Mouse (Mus musculus): ENCODE measurements at regions not wholly inside any gene's neighbourhood (a gene's known extent, or its start where the extent isn't known, plus 50 kb on each side); places are given as distances from the start of the nearest gene placed in this dataset.

- in situ Hi-C loops (cut with MboI; ENCODE audit: low pct_ligation_motif_present, low pct_unique_long_range_greater_than_20kb, low sequenced_read_pairs) = no loop called here
- no peaks in the 10 kb centered on the region for H3K36me3 ChIP-seq (replicated peaks in 1 of 2; ENCODE audit: control insufficient read depth in 1 of 2, insufficient read depth in 1 of 2, low read length in 1 of 2)
- no peak overlapping the region for H3K4me2 ChIP-seq (ENCODE audit: insufficient read depth, low read depth, poor library complexity, severe bottlenecking)
- no peaks in the 10 kb centered on the region for H3K79me2 ChIP-seq (replicated peaks; ENCODE audit: control insufficient read depth, extremely low read depth, insufficient read depth, poor library complexity, severe bottlenecking)
- no peaks in the 10 kb centered on the region for H3K27me3 ChIP-seq (replicated peaks)
- no peak for DNase-seq (ENCODE audit: extremely low read depth)
- no peak overlapping the region for H3K4me3 ChIP-seq (replicated peaks in 1 of 3; ENCODE audit: low read depth in 2 of 3, low read length in 2 of 3, poor library complexity in 1 of 3)
- H3K27ac ChIP-seq (ENCODE audit: insufficient read depth, low read depth) = no peak overlapping the region
- H3K9ac ChIP-seq (ENCODE audit: insufficient read depth, low read depth) = no peak overlapping the region
- TF ChIP-seq IRF4 (IDR thresholded peaks at IDR 0.05; ENCODE audit: low read depth, low read length) (no peak), USF2 (conservative IDR thresholded peaks at IDR 0.05; ENCODE audit: low read depth, low read length) (no peak), ZMIZ1 (IDR thresholded peaks at IDR 0.05; ENCODE audit: low read depth, low read length) (no peak), EP300 (IDR thresholded peaks at IDR 0.05; ENCODE audit: low read length) (no peak), ETS1 (conservative IDR thresholded peaks at IDR 0.05; ENCODE audit: low read depth, low read length) (no peak), ELF1 (IDR thresholded peaks at IDR 0.05; ENCODE audit: low read depth, low read length) (no peak), MXI1 (IDR thresholded peaks at IDR 0.05; ENCODE audit: low read depth, low read length) (no peak), CHD2 (IDR thresholded peaks at IDR 0.05; ENCODE audit: low read length) (no peak), RAD21 (IDR thresholded peaks at IDR 0.05; ENCODE audit: low read depth, low read length) (peak; percentile 41), CTCF (conservative IDR thresholded peaks at IDR 0.05 in 1 of 2, IDR thresholded peaks at IDR 0.05 in 1 of 2; ENCODE audit: low read depth in 2 of 2, low read length in 2 of 2) (peak in 1 of 2 experiments; percentile 40; a peak in 3 of 4 replicates), NELFE (IDR thresholded peaks at IDR 0.05; ENCODE audit: low read depth, low read length) (no peak), SMC3 (IDR thresholded peaks at IDR 0.05; ENCODE audit: low read depth, low read length) (peak; percentile 41), POLR2A (IDR thresholded peaks at IDR 0.05; ENCODE audit: low read depth, low read length) (no peak), SIN3A (IDR thresholded peaks at IDR 0.05; ENCODE audit: low read length) (no peak), TBP (conservative IDR thresholded peaks at IDR 0.05; ENCODE audit: low read depth, low read length) (no peak)
- peaks cover 0 to 4% of the 10 kb centered on the region in 2 experiments; a peak in 2 of 4 replicates for H3K4me1 ChIP-seq (ENCODE audit: control insufficient read depth in 1 of 2, insufficient read depth in 2 of 2)
- peaks cover 4% of the 10 kb centered on the region for H3K9me3 ChIP-seq (replicated peaks; ENCODE audit: low read length)
- dilution Hi-C loops (cut with MboI; ENCODE audit: extremely low pct_ligation_motif_present, extremely low pct_unique_long_range_greater_than_20kb, low sequenced_read_pairs) = no loop called here
Measured at GRCm38 (mm10) chr15:62413694-62414093, 1431.3 kb downstream of the Gsdmc2 start.

DNA sequence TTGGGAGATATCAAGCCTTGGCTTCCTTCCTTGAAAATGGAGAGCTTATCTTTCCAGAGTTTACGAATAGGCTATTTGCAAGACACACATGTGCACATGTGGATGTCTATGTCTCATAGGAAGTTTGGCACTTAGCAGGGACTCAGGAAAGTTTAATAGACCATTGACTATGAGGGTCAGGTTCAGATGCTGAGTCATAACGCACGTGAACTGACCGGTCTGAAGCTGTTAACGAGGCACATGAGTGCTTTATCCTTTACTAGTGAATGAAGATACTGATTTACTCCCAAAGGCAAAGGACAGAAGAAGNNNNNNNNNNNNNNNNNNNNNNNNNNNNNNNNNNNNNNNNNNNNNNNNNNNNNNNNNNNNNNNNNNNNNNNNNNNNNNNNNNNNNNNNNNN, 1442.8 kb downstream of the Gsdmc2 start:
- no peak overlapping the region for H3K4me3 ChIP-seq (replicated peaks in 1 of 3; ENCODE audit: low read depth in 2 of 3, low read length in 2 of 3, poor library complexity in 1 of 3)
- in situ Hi-C loops (cut with MboI; ENCODE audit: low pct_ligation_motif_present, low pct_unique_long_range_greater_than_20kb, low sequenced_read_pairs) (no loop called here), dilution Hi-C loops (cut with MboI; ENCODE audit: extremely low pct_ligation_motif_present, extremely low pct_unique_long_range_greater_than_20kb, low sequenced_read_pairs) (no loop called here)
- no peak for DNase-seq (ENCODE audit: extremely low read depth)
- no peak overlapping the region for H3K4me2 ChIP-seq (ENCODE audit: insufficient read depth, low read depth, poor library complexity, severe bottlenecking)
- peaks cover 5% of the 10 kb centered on the region for H3K9me3 ChIP-seq (replicated peaks; ENCODE audit: low read length)
- H3K36me3 ChIP-seq (replicated peaks in 1 of 2; ENCODE audit: control insufficient read depth in 1 of 2, insufficient read depth in 1 of 2, low read length in 1 of 2) = no peaks in the 10 kb centered on the region
- no peaks in the 10 kb centered on the region for H3K79me2 ChIP-seq (replicated peaks; ENCODE audit: control insufficient read depth, extremely low read depth, insufficient read depth, poor library complexity, severe bottlenecking)
- peaks cover 23 to 36% of the 10 kb centered on the region in 2 experiments for H3K4me1 ChIP-seq (ENCODE audit: control insufficient read depth in 1 of 2, insufficient read depth in 2 of 2)
- no peaks in the 10 kb centered on the region for H3K27me3 ChIP-seq (replicated peaks)
- no peak overlapping the region for H3K27ac ChIP-seq (ENCODE audit: insufficient read depth, low read depth)
- no peak overlapping the region for H3K9ac ChIP-seq (ENCODE audit: insufficient read depth, low read depth)
- TF ChIP-seq TCF12 (IDR thresholded peaks at IDR 0.05; ENCODE audit: low read depth, low read length) = no peak
- no peak for TF ChIP-seq ZMIZ1 (IDR thresholded peaks at IDR 0.05; ENCODE audit: low read depth, low read length)
- no peak for TF ChIP-seq SIN3A (IDR thresholded peaks at IDR 0.05; ENCODE audit: low read length)
- TF ChIP-seq USF1 (IDR thresholded peaks at IDR 0.05; ENCODE audit: low read depth, low read length) = no peak
- TF ChIP-seq JUND (conservative IDR thresholded peaks at IDR 0.05; ENCODE audit: low read depth, low read length) = peak; percentile 57
- TF ChIP-seq POLR2AphosphoS2 (IDR thresholded peaks at IDR 0.05; ENCODE audit: low read depth, low read length) = no peak
- no peak for TF ChIP-seq ELF1 (IDR thresholded peaks at IDR 0.05; ENCODE audit: low read depth, low read length)
- no peak for TF ChIP-seq NRF1 (IDR thresholded peaks at IDR 0.05; ENCODE audit: low read depth, low read length)
- no peak for TF ChIP-seq NELFE (IDR thresholded peaks at IDR 0.05; ENCODE audit: low read depth, low read length)
- TF ChIP-seq POLR2A (IDR thresholded peaks at IDR 0.05; ENCODE audit: low read depth, low read length) = no peak
- TF ChIP-seq CTCF (conservative IDR thresholded peaks at IDR 0.05 in 1 of 2, IDR thresholded peaks at IDR 0.05 in 1 of 2; ENCODE audit: low read depth in 2 of 2, low read length in 2 of 2) = no peak
- TF ChIP-seq IRF4 (IDR thresholded peaks at IDR 0.05; ENCODE audit: low read depth, low read length) = 0 out of 2 replicates have a peak, but pooled peaks have one; percentile 34
- TF ChIP-seq SMC3 (IDR thresholded peaks at IDR 0.05; ENCODE audit: low read depth, low read length) = no peak
- TF ChIP-seq RAD21 (IDR thresholded peaks at IDR 0.05; ENCODE audit: low read depth, low read length) = no peak
- TF ChIP-seq MAFK (IDR thresholded peaks at IDR 0.05; ENCODE audit: insufficient replicate concordance, low read length) = peak; percentile 61; the same call in 1 of the 2 replicates
- TF ChIP-seq UBTF (IDR thresholded peaks at IDR 0.05; ENCODE audit: low read depth, low read length) = no peak
- TF ChIP-seq MEF2A (IDR thresholded peaks at IDR 0.05; ENCODE audit: borderline replicate concordance, low read depth, low read length) = no peak
- TF ChIP-seq MYC (IDR thresholded peaks at IDR 0.05; ENCODE audit: low read depth, low read length) = 0 out of 2 replicates have a peak, but pooled peaks have one; percentile 30
- no peak for TF ChIP-seq ZKSCAN1 (IDR thresholded peaks at IDR 0.05; ENCODE audit: borderline replicate concordance, low read depth, low read length)
- TF ChIP-seq JUN (IDR thresholded peaks at IDR 0.05; ENCODE audit: insufficient read depth, low read depth, low read length) = peak; percentile 38; the same call in 1 of the 2 replicates
- TF ChIP-seq MAX (IDR thresholded peaks at IDR 0.05; ENCODE audit: low read length) = peak; percentile 65
- no peak for TF ChIP-seq KAT2A (IDR thresholded peaks at IDR 0.05; ENCODE audit: insufficient replicate concordance, low read length)
- 0 out of 2 replicates have a peak, but pooled peaks have one; percentile 11 for TF ChIP-seq EP300 (IDR thresholded peaks at IDR 0.05; ENCODE audit: low read length)
- TF ChIP-seq MXI1 (IDR thresholded peaks at IDR 0.05; ENCODE audit: low read depth, low read length) = 0 out of 2 replicates have a peak, but pooled peaks have one; percentile 25
- peak; percentile 83 for TF ChIP-seq BHLHE40 (IDR thresholded peaks at IDR 0.05; ENCODE audit: low read depth, low read length)
- no peak for TF ChIP-seq TBP (conservative IDR thresholded peaks at IDR 0.05; ENCODE audit: low read depth, low read length)
- no peak for TF ChIP-seq HCFC1 (IDR thresholded peaks at IDR 0.05; ENCODE audit: low read depth, low read length)
- no peak for TF ChIP-seq ZNF384 (IDR thresholded peaks at IDR 0.05; ENCODE audit: low read depth, low read length)
